Mouse (Mus musculus) yolk sac, embryonic 10.5 days (tissue): ENCODE results near the gene Alkbh4.
"Not testable (repeated sequence)": the region's sequence is repeated elsewhere in the genome, so short reads cannot be mapped to it uniquely, and the experiment has no call there.

Experiments used
- DNase-seq: peaks from one replicate; pipeline ENCODE4 v3.0.0-alpha.2; 2017; ENCODE audit warnings: low spot score

Gene Alkbh4

GRCm38 (mm10) chr5:136143161-136143755 lies 7.3 kb downstream of the Alkbh4 start:
- no peak for DNase-seq

GRCm38 (mm10) chr5:136144606-136145430 lies 8.9 kb downstream of the Alkbh4 start:
- no peak for DNase-seq

GRCm38 (mm10) chr5:136146936-136147335 lies 11.0 kb downstream of the Alkbh4 start:
- DNase-seq, result no peak

GRCm38 (mm10) chr5:136147704-136148103 lies 11.8 kb downstream of the Alkbh4 start:
- DNase-seq, result no peak

- DNase-seq, result not testable (repeated sequence)
These were observed 13.2 kb downstream of the Alkbh4 start for GRCm38 (mm10) chr5:136149134-136149576.

- no peak for DNase-seq
These were observed 16.4 kb downstream of the Alkbh4 start for GRCm38 (mm10) chr5:136152365-136152764.

- no peak for DNase-seq
These were observed 19.5 kb downstream of the Alkbh4 start for GRCm38 (mm10) chr5:136155399-136155798.

GRCm38 (mm10) chr5:136160084-136160483 lies 24.1 kb downstream of the Alkbh4 start:
- not testable (repeated sequence) for DNase-seq

- DNase-seq, result no peak
These were observed 28.0 kb downstream of the Alkbh4 start for GRCm38 (mm10) chr5:136163807-136164474.

- no peak for DNase-seq
These were observed 29.3 kb downstream of the Alkbh4 start for GRCm38 (mm10) chr5:136165246-136165645.

GRCm38 (mm10) chr5:136167296-136167695 lies 31.4 kb downstream of the Alkbh4 start:
- DNase-seq, result no peak

GRCm38 (mm10) chr5:136168071-136168470 lies 32.1 kb downstream of the Alkbh4 start:
- no peak for DNase-seq

GRCm38 (mm10) chr5:136169626-136170511 lies 33.9 kb downstream of the Alkbh4 start:
- DNase-seq, result no peak

- DNase-seq, result peak; percentile 74
These were observed 34.8 kb downstream of the Alkbh4 start, which contains the start of gene Orai2 for GRCm38 (mm10) chr5:136170512-136171362. Orai2 (minus strand) TSS chr5:136170713.

- no peak for DNase-seq
These were observed 35.7 kb downstream of the Alkbh4 start for GRCm38 (mm10) chr5:136171363-136172341.

- no peak for DNase-seq
These were observed 37.0 kb downstream of the Alkbh4 start for GRCm38 (mm10) chr5:136172939-136173338.

- DNase-seq, result no peak
These were observed 37.9 kb downstream of the Alkbh4 start for GRCm38 (mm10) chr5:136173606-136174463.

GRCm38 (mm10) chr5:136179594-136179993 lies 43.6 kb downstream of the Alkbh4 start:
- no peak for DNase-seq

- no peak for DNase-seq
These were observed 45.3 kb downstream of the Alkbh4 start for GRCm38 (mm10) chr5:136181197-136181596.
